Mouse (Mus musculus) lung, embryonic 15.5 days (tissue): ENCODE measurements around the gene Mfap2. TPM values are rescaled to one million over a fixed set of nuclear protein-coding genes. Genes with fewer than 3 reads are reported as not detected.

Experiments
- ATAC-seq: fragments of 200-750 bp; cut with Nextera tagmentation; 2 replicates; pipeline ENCODE4 v1.8.0; 2017; ENCODE audit warnings: moderate number of reproducible peaks, borderline replicate concordance; ENCODE audit not compliant: low FRiP score, low TSS enrichment; ENCODE audit errors: extremely low read depth
- H3K27ac ChIP-seq: fragments of 300-500 bp; sonication (generic); 2 replicates; pipeline ENCODE4 v1.5.1; 2015; ENCODE audit warnings: moderate library complexity, mild to moderate bottlenecking, inconsistent platforms
- H3K27me3 ChIP-seq: fragments of 300-500 bp; sonication (generic); 2 replicates; pipeline ENCODE4 v1.6.1; 2015; ENCODE audit warnings: inconsistent platforms
- H3K36me3 ChIP-seq: fragments of 300-500 bp; sonication (generic); 2 replicates; pipeline ENCODE4 v1.6.1; 2015; ENCODE audit warnings: inconsistent platforms
- H3K4me1 ChIP-seq: fragments of 300-500 bp; sonication (generic); 2 replicates; pipeline ENCODE4 v1.6.1; 2015; ENCODE audit warnings: inconsistent platforms
- H3K4me2 ChIP-seq: fragments of 300-500 bp; sonication (generic); 2 replicates; pipeline ENCODE4 v1.6.1; 2015; ENCODE audit warnings: inconsistent platforms, mild to moderate bottlenecking, moderate library complexity
- H3K4me3 ChIP-seq: fragments of 300-500 bp; sonication (generic); 2 replicates; pipeline ENCODE4 v1.5.1; 2015; ENCODE audit warnings: mild to moderate bottlenecking, inconsistent platforms
- H3K9ac ChIP-seq: fragments of 300-500 bp; sonication (generic); 2 replicates; pipeline ENCODE4 v1.6.1; 2015; ENCODE audit warnings: inconsistent platforms
- H3K9me3 ChIP-seq: fragments of 300-500 bp; sonication (generic); 2 replicates; pipeline ENCODE4 v1.6.1; 2016; ENCODE audit warnings: inconsistent platforms
- WGBS: fragments of 180-500 bp; shearing (Covaris S2); methylation state at CpG from one replicate; pipeline ENCODE4 v1.1.7; 2015; 5-methylcytosine and 5-hydroxymethylcytosine counted together
- polyA plus RNA-seq: library from polyadenylated mRNA; unstranded; fragments of >200 nt; fragmentation: Nextera tagmentation; extraction: Ambion mirVana; gene quantifications from 2 replicates; pipeline ENCODE4 v1.2.1, GENCODE M21; 2015

Mfap2 gene
- polyA plus RNA-seq = 496 and 501 TPM in 2 replicates

DNA sequence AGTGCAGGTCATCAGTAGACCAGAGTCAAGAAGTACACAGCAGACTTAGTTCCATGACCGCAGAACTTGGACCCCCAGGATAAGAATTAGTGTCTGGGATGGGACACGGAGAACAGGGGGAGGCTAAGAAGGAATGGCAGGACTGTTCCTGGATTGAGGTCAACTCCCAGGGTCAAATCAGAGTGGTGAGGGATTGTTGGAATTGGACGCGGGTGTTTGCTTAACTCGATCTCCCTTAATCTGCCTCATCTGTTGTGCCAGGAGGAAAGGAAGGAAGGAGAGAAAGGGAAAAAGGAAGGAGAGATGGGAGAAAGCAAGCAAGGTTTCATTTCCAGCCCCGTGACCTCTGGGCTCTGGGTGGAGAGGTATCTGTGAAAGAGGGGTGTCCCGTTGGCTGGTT lies at the start of gene Mfap2:
TSS of gene Mfap2 (plus strand) at position 301 of the 400 bp plus-strand sequence.
- H3K27ac ChIP-seq = peak within 1 kb of the TSS; percentile 91
- H3K9ac ChIP-seq = peak within 1 kb of the TSS; percentile 64
- peak within 1 kb of the TSS; percentile 72 for H3K4me2 ChIP-seq
- peaks cover 38% of the 10 kb centered on the region for H3K36me3 ChIP-seq
- H3K9me3 ChIP-seq = no peaks in the 10 kb centered on the region
- no peaks in the 10 kb centered on the region for H3K27me3 ChIP-seq
- H3K4me3 ChIP-seq = peak within 1 kb of the TSS; percentile 60
- peaks cover 31% of the 10 kb centered on the region for H3K4me1 ChIP-seq
- 14% methylated on average over 7 of the region's 7 CpGs for WGBS
- no peak for ATAC-seq

DNA sequence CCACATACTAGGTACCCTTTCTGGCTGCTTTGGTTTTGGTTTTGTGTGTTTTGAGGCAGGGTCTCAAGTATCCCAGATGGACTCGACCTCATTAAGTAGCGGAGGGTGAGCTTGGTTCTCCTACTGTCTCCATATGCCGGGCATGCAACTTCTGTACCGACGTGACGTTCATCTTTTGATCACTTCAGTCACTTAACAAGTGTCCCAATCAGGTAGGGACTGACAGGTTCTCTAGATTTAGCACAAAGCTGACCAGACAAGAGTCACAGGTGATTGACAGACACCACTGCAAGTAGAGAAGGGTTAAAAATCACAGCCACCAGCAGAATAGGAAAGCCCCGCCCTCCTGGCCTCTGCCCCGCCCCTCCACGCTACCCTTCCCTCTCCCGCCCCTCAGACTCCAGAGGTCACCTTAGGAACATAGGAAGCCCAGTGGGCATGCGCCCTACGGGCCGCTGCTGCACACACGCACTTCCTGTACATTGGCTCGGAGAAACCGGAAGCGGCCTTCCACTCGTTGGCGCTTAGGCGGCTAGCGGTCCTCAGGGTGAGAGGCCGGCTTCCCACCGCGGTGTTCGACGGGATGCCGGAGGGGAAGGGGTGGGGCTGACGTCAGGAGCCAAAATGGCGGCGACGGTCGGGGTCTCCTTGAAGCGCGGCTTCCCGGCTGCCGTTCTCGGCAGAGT lies 49.3 kb upstream of the Mfap2 start, which contains the start of gene Sdhb:
TSS of gene Sdhb (plus strand) at position 423 of the 686 bp plus-strand sequence.
- WGBS = under 1% methylated on average over 37 of the region's 37 CpGs
- ATAC-seq = peak; percentile 96

DNA sequence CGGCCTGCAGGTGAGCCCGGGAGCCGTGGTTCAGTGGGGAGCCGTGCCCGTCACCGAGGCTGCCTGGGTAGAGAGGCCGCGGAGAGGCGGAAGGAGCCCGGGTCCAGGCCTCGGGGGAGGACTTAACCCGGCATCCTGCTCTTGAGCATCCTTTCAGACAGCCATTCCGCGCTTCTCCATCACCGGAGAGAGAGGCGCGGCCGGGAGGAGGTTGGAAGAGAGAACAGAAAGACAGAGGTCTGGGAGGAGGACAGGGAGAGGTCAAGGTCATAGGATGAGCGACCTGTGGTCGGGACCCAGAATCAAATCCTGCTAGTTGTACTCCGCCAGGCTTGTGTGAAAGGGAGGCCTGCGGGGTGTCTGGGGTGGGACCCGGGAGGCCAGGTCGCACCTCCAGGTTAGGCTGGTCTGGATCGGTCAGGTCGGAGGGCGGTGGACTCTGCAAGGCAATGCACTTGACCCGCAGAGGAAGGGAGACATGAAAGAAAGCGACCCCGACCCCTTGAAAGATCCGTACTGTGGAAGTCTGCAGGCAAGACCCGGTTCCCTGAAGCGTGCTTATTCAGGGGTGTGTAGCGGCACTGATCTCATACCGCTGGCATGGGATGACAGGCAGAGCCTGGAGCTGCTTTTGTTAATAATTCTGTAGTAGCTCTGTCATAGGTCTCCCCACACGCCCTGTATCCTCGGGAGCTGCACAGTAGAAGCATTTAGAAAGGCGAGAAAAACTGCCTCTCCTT lies 48.6 kb upstream of the Mfap2 start:
- peak; percentile 31 for ATAC-seq
- under 1% methylated on average over 38 of the region's 38 CpGs for WGBS
- peak overlapping the region; percentile 86 for H3K9ac ChIP-seq
- H3K27me3 ChIP-seq = peaks cover 11% of the 10 kb centered on the region
- peak overlapping the region; percentile 90 for H3K4me2 ChIP-seq
- H3K36me3 ChIP-seq = peaks cover 9% of the 10 kb centered on the region; the same call in 1 of the 2 replicates
- H3K9me3 ChIP-seq = no peaks in the 10 kb centered on the region
- H3K27ac ChIP-seq = peak overlapping the region; percentile 79
- H3K4me3 ChIP-seq = peak overlapping the region; percentile 95
- H3K4me1 ChIP-seq = peaks cover 46% of the 10 kb centered on the region

More for the DNA sequence above, 49.3 kb upstream of the Mfap2 start, which contains the start of gene Sdhb:
- H3K36me3 ChIP-seq = peaks cover 5% of the 10 kb centered on the region; the same call in 1 of the 2 replicates
- H3K9ac ChIP-seq = peak within 1 kb of the TSS; percentile 86
- H3K4me2 ChIP-seq = peak within 1 kb of the TSS; percentile 90
- H3K9me3 ChIP-seq = no peaks in the 10 kb centered on the region
- H3K4me1 ChIP-seq = peaks cover 46% of the 10 kb centered on the region
- H3K4me3 ChIP-seq = peak within 1 kb of the TSS; percentile 95
- H3K27me3 ChIP-seq = peaks cover 13% of the 10 kb centered on the region
- H3K27ac ChIP-seq = peak within 1 kb of the TSS; percentile 79

DNA sequence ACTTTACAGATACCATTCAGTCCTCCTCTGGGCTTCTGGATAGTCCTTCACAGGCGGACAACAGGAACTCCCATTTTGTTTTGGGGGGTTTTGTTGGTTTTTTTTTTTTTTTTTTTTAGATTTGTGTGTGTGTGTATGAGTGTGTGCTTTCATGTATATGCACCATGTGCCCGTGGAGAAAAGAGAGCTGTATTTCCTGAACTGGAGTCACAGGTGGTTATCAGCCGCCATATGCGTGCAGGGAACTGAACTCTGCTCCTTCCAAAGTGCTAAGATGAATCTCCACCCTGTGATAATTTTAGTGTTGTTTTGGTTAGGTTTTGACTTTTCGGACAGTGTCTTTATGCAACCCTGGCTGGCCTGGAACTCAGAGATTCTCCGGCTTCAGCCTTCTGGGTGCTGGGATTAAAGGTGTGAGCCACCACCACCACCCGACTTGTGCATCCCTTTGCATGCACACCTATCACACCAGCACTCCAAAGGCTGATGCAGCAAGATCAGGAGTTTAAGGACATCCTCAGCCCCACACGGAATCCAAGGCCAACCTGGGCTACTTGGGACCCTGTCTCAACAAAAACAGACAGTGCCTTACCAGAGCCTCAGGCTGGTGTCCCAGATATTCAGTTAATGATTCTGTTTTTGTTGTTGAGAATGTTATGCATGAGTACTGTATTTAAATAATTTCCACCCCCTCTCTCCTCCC lies 47.9 kb upstream of the Mfap2 start:
- Histone ChIP-seq H3K4me2 (peak overlapping the region; percentile 90), H3K9me3 (no peaks in the 10 kb centered on the region), H3K4me1 (peaks cover 42% of the 10 kb centered on the region), H3K27me3 (peaks cover 4% of the 10 kb centered on the region; the same call in 1 of the 2 replicates), H3K9ac (peak overlapping the region; percentile 86), H3K36me3 (peaks cover 15% of the 10 kb centered on the region; the same call in 1 of the 2 replicates), H3K27ac (no peak overlapping the region), H3K4me3 (peak overlapping the region; percentile 95)
- 65% methylated on average over 8 of the region's 8 CpGs for WGBS
- ATAC-seq = no peak

DNA sequence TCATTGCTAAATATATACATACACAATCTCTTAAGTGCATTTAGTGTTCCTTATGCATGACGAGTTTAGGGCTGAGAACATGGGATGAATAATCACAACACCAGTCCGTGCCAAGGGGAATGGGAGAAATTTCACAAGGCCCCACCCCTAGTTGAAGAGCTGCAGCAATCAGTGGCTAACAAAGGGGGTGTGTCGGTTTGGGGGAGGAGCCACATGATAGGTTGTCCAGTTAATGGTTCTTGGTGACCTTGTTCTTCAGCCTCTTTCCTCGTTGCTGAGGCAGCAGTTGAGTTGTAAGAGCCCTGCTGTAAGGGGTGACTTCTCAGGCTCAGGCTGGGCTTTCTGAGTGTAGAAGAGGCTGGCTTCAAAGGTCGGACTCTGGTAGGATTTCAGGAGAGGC lies 47.3 kb upstream of the Mfap2 start:
- Histone ChIP-seq H3K9ac (no peak overlapping the region), H3K36me3 (peaks cover 15% of the 10 kb centered on the region; the same call in 1 of the 2 replicates), H3K9me3 (no peaks in the 10 kb centered on the region), H3K27me3 (no peaks in the 10 kb centered on the region), H3K27ac (no peak overlapping the region), H3K4me1 (peaks cover 38% of the 10 kb centered on the region), H3K4me2 (no peak overlapping the region), H3K4me3 (no peak overlapping the region)
- no peak for ATAC-seq
- 28% methylated on average over 5 of the region's 5 CpGs for WGBS

DNA sequence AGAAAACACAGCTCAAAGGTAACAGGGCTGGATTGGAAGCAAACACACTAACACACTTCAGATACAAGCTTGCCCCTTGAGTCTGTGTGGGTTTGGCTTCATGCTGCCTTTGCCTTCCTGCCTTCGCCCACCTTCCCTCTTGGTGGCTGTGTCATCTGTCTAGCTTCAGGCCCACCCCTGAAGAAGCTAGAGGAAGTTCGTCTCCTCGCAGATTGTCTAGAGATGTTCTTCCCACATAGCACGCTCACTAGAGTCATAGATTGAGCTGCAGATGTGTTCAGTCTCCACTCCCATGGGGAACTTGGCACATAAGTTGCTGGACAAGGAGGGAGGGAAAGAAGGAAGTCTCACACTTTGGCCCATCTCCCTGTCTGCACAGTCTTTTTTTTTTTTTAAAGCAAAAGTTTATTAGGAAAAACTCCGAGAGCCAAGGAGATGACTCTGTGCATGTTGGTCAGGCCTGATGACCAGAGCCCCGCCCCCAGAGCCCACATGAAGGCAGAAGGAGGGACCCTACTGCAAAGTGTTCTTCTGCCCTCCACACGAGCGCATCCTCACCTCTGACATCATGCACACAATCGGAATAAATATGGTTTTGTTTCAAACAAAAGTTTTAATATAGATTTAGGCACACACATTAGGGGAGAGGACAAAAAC lies 46.1 kb upstream of the Mfap2 start:
- Histone ChIP-seq H3K27me3 (no peaks in the 10 kb centered on the region), H3K27ac (no peak overlapping the region), H3K4me2 (no peak overlapping the region)

DNA sequence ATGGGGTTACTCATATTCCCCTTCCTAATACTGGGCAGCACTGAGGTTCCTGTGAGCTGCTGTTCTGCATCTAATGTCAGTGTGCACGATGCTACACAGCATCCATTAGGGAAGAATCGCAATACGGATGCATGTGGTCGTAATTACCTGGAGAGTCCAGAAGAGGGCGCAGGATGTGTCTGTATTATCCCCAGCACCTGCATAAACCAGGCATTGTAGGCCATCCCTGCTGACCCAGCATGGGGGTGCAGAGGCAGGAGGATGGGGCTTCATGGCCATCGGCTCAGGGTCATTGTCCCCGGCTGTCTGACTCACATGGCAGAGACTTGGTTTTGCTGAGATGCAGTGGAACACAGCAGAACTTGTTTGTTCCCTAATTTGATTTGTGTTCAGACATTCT lies 45.6 kb upstream of the Mfap2 start:
- no peak overlapping the region for H3K4me3 ChIP-seq
- no peaks in the 10 kb centered on the region for H3K27me3 ChIP-seq
- 23% methylated on average over 7 of the region's 7 CpGs for WGBS
- no peak overlapping the region for H3K9ac ChIP-seq
- H3K27ac ChIP-seq = no peak overlapping the region
- no peak for ATAC-seq
- H3K9me3 ChIP-seq = no peaks in the 10 kb centered on the region
- peaks cover 35% of the 10 kb centered on the region for H3K4me1 ChIP-seq
- H3K36me3 ChIP-seq = peaks cover 23% of the 10 kb centered on the region
- no peak overlapping the region for H3K4me2 ChIP-seq

More for the DNA sequence above, 46.1 kb upstream of the Mfap2 start:
- Histone ChIP-seq H3K36me3 (peaks cover 20% of the 10 kb centered on the region; the same call in 1 of the 2 replicates), H3K9me3 (no peaks in the 10 kb centered on the region), H3K4me1 (peaks cover 35% of the 10 kb centered on the region), H3K4me3 (no peak overlapping the region), H3K9ac (no peak overlapping the region)
- WGBS = 68% methylated on average over 9 of the region's 9 CpGs
- no peak for ATAC-seq

DNA sequence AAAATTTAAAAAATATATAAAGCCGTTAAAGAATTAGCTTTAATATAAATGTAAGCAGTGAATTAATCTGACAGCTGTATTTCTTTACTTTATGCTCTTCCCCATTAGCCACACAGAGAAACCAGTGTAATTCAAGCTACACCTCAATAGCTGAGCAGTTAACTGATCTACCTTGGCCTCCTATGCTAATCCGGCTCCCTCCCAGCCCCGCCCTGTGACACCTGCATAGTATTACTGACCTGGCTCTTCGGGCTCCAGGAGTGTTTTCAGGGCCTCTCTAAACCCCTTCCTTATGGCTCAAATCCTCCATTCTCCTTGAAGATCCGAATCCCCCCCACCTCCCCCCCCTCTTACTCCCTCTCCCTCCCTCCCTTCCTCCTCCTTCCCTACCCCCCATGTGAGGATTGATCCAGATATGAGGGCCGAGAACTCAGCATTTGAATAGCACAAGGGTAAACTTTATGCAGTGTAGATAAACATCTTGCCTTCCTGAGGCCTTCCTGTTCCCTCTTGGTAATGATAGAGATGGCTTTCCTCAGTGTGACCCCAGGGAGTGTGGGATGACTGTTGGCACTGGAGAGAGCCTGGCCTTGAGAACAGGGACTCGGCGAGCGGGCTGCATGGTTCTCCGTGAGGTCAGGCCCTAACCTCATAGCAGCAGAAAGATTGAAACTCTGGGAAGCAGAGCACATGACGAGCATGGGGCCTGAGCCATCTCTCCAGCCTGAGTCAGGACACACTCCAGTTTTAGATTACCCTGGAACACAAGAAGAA lies 42.6 kb upstream of the Mfap2 start:
- ATAC-seq = no peak
- WGBS = 75% methylated on average over 11 of the region's 11 CpGs
- peaks cover 49% of the 10 kb centered on the region for H3K36me3 ChIP-seq

DNA sequence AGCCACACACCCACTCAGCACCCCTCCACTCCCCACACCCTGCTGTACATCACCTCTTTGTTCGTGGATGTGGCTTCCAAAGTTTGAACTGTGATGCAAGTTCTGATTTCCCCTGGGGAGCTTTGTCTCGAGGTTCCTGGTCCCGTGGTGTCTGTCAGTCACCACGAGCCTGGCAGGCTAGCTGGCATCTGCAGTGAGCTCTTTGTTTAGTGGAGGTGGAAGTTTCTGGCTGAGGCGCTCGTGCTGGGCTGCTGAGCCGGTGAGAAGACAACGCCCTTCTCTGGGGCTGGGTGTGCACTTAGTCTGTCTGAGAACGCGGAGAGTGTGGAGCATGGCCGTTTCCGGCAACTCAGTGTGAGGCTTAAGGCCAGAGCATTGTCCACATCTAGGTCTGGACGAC lies 38.5 kb upstream of the Mfap2 start:
- peaks cover 77% of the 10 kb centered on the region for H3K36me3 ChIP-seq
- ATAC-seq = no peak
- WGBS = 86% methylated on average over 13 of the region's 13 CpGs

More for the DNA sequence above, 42.6 kb upstream of the Mfap2 start:
- Histone ChIP-seq H3K9me3 (no peaks in the 10 kb centered on the region), H3K4me2 (no peak overlapping the region), H3K27ac (no peak overlapping the region), H3K4me3 (no peak overlapping the region), H3K9ac (no peak overlapping the region), H3K4me1 (peaks cover 20% of the 10 kb centered on the region), H3K27me3 (no peaks in the 10 kb centered on the region)

DNA sequence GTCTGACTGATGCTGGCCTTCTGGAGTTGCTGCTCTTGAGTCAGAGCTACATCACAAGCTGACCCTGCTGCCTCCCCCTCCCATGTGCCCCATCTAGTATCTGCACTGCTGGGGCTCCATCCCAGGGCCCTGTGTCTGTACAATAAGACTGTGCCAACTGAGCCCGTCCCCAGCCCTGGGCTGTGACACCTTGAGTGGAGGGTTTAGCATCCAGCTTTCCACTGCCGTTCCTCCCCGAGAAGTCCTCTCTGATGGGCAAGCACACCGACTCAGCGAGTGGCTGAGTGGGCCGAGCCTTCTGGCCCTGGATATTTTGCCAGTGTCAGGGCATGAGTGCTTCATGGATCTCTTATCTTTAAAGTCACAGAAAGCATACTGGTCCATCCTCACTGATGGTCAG lies 35.8 kb upstream of the Mfap2 start:
- Histone ChIP-seq H3K27ac (no peak overlapping the region), H3K27me3 (no peaks in the 10 kb centered on the region), H3K9ac (no peak overlapping the region), H3K9me3 (no peaks in the 10 kb centered on the region), H3K4me1 (no peaks in the 10 kb centered on the region), H3K4me2 (no peak overlapping the region), H3K4me3 (no peak overlapping the region), H3K36me3 (peaks cover 88% of the 10 kb centered on the region)
- WGBS = 91% methylated on average over 6 of the region's 6 CpGs
- ATAC-seq = no peak

More for the DNA sequence above, 38.5 kb upstream of the Mfap2 start:
- H3K27ac ChIP-seq = no peak overlapping the region
- H3K9me3 ChIP-seq = no peaks in the 10 kb centered on the region
- no peaks in the 10 kb centered on the region for H3K27me3 ChIP-seq
- no peak overlapping the region for H3K4me3 ChIP-seq
- no peak overlapping the region for H3K9ac ChIP-seq
- H3K4me2 ChIP-seq = no peak overlapping the region
- no peaks in the 10 kb centered on the region for H3K4me1 ChIP-seq
